Mouse (Mus musculus) MEL (cell line): ENCODE results near the gene Rps15a. TPM values are rescaled to one million over a fixed set of nuclear protein-coding genes. Genes with fewer than 3 reads are reported as not detected.

ENCODE experiments used
- DNase-seq: peaks from one replicate; pipeline ENCODE4 v3.0.0; 2011; ENCODE audit warnings: low read depth, low spot score
- H3K27ac ChIP-seq: 2 replicates; pipeline ENCODE4 v1.5.1; 2012; ENCODE audit warnings: low read depth, mild to moderate bottlenecking, control low read depth, low read length, moderate library complexity; ENCODE audit not compliant: control insufficient read depth
- H3K27me3 ChIP-seq, 2 experiments: fragments of 150-350 bp in 1 of 2; sonication (generic) in 1 of 2; 2 replicates each; pipeline ENCODE4 v1.6.1; 2012; ENCODE audit warnings: low read length in 2 of 2, mild to moderate bottlenecking in 2 of 2, improper control_type of control experiment in 1 of 2, moderate library complexity in 1 of 2; ENCODE audit not compliant: insufficient read depth in 2 of 2, control insufficient read depth in 1 of 2
- H3K36me3 ChIP-seq, 2 experiments: 2 replicates each; pipeline ENCODE4 v1.6.1; 2012 to 2014; ENCODE audit warnings: low read length in 2 of 2, improper control_type of control experiment in 1 of 2, inconsistent platforms in 1 of 2, mild to moderate bottlenecking in 1 of 2; ENCODE audit not compliant: insufficient read depth in 2 of 2, control insufficient read depth in 1 of 2
- H3K4me1 ChIP-seq, 2 experiments: fragments of 150-350 bp in 1 of 2; sonication (generic) in 1 of 2; 2 replicates each; pipeline ENCODE4 v1.6.1; 2012; ENCODE audit warnings: low read length in 2 of 2, improper control_type of control experiment in 1 of 2, mild to moderate bottlenecking in 1 of 2; ENCODE audit not compliant: insufficient read depth in 2 of 2, control insufficient read depth in 1 of 2
- H3K4me3 ChIP-seq, 2 experiments: fragments of 150-350 bp in 1 of 2; sonication (generic) in 1 of 2; 2 replicates each; pipeline ENCODE4 v1.5.1; 2012; ENCODE audit warnings: low read depth in 2 of 2, low read length in 2 of 2, mild to moderate bottlenecking in 2 of 2, moderate library complexity in 2 of 2, control low read depth in 1 of 2, improper control_type of control experiment in 1 of 2; ENCODE audit not compliant: control insufficient read depth in 1 of 2, insufficient read depth in 1 of 2
- H3K79me2 ChIP-seq: 2 replicates; pipeline ENCODE4 v1.6.1; 2012; ENCODE audit warnings: mild to moderate bottlenecking, low read length, moderate library complexity; ENCODE audit not compliant: control insufficient read depth, poor library complexity, insufficient read depth
- H3K9ac ChIP-seq: 2 replicates; pipeline ENCODE4 v1.6.1; 2012; ENCODE audit warnings: low read depth, mild to moderate bottlenecking, control low read depth, low read length, moderate library complexity; ENCODE audit not compliant: control insufficient read depth, poor library complexity, severe bottlenecking
- H3K9me3 ChIP-seq: fragments of 150-350 bp; sonication (generic); replicated peaks from 2 replicates; pipeline ENCODE4 v1.6.1; 2012; ENCODE audit warnings: mild to moderate bottlenecking, low read length, improper control_type of control experiment, moderate library complexity; ENCODE audit not compliant: insufficient read depth
- BHLHE40 ChIP-seq: IDR thresholded peaks from 2 replicates; pipeline ENCODE4 v1.6.1; 2012; ENCODE audit warnings: low read depth, mild to moderate bottlenecking, inconsistent platforms, low read length, improper control_type of control experiment, borderline replicate concordance
- CTCF ChIP-seq, 3 experiments: IDR thresholded peaks in 2 of 3; conservative IDR thresholded peaks in 1 of 3; 2 replicates each; pipeline ENCODE4 v1.5.1; 2011 to 2012; ENCODE audit warnings: low read length in 3 of 3, low read depth in 2 of 3, mild to moderate bottlenecking in 2 of 3, improper control_type of control experiment in 1 of 3, inconsistent platforms in 1 of 3, mixed read lengths in 1 of 3, moderate library complexity in 1 of 3; ENCODE audit not compliant: control insufficient read depth in 1 of 3, insufficient read depth in 1 of 3, poor library complexity in 1 of 3, severe bottlenecking in 1 of 3
- E2F4 ChIP-seq: IDR thresholded peaks from 2 replicates; pipeline ENCODE4 v1.6.1; 2011; ENCODE audit warnings: low read depth, low read length, improper control_type of control experiment, borderline replicate concordance
- ELF1 ChIP-seq: IDR thresholded peaks from 2 replicates; pipeline ENCODE4 v1.6.1; 2014; ENCODE audit warnings: low read depth, mild to moderate bottlenecking, inconsistent platforms, low read length, improper control_type of control experiment, moderate library complexity
- MAX ChIP-seq: IDR thresholded peaks from 2 replicates; pipeline ENCODE4 v1.6.1; 2011; ENCODE audit warnings: low read length, improper control_type of control experiment
- MAZ ChIP-seq: IDR thresholded peaks from 2 replicates; pipeline ENCODE4 v1.6.1; 2012; ENCODE audit warnings: low read depth, mild to moderate bottlenecking, inconsistent platforms, low read length, improper control_type of control experiment
- MYB ChIP-seq: IDR thresholded peaks from 2 replicates; pipeline ENCODE4 v1.6.1; 2011; ENCODE audit warnings: mild to moderate bottlenecking, low read depth, low read length, improper control_type of control experiment
- POLR2A ChIP-seq, 2 experiments: IDR thresholded peaks; 2 replicates each; pipeline ENCODE4 v1.6.1; 2011 to 2012; ENCODE audit warnings: low read length in 2 of 2, mild to moderate bottlenecking in 2 of 2, control low read depth in 1 of 2, improper control_type of control experiment in 1 of 2, low read depth in 1 of 2, moderate library complexity in 1 of 2; ENCODE audit not compliant: control insufficient read depth in 1 of 2, insufficient read depth in 1 of 2, poor library complexity in 1 of 2
- POLR2AphosphoS2 ChIP-seq: IDR thresholded peaks from 2 replicates; pipeline ENCODE4 v1.6.1; 2011; ENCODE audit warnings: low read length, improper control_type of control experiment
- POLR2AphosphoS5 ChIP-seq: IDR thresholded peaks from 2 replicates; pipeline ENCODE4 v1.6.1; 2012; ENCODE audit warnings: low read depth, borderline replicate concordance, mild to moderate bottlenecking, inconsistent platforms, low read length, moderate library complexity, mixed read lengths
- RAD21 ChIP-seq: IDR thresholded peaks from 2 replicates; pipeline ENCODE4 v1.6.1; 2011; ENCODE audit warnings: mild to moderate bottlenecking, low read depth, low read length, improper control_type of control experiment
- SIN3A ChIP-seq: IDR thresholded peaks from 2 replicates; pipeline ENCODE4 v1.6.1; 2012; ENCODE audit warnings: low read length, improper control_type of control experiment, inconsistent platforms
- SMC3 ChIP-seq: IDR thresholded peaks from 2 replicates; pipeline ENCODE4 v1.6.1; 2011; ENCODE audit warnings: low read depth, low read length, improper control_type of control experiment
- TBP ChIP-seq: IDR thresholded peaks from 2 replicates; pipeline ENCODE4 v1.8.0; 2011; ENCODE audit warnings: low read depth, low read length, improper control_type of control experiment
- TCF12 ChIP-seq: IDR thresholded peaks from 2 replicates; pipeline ENCODE4 v1.6.1; 2014; ENCODE audit warnings: low read depth, mild to moderate bottlenecking, inconsistent platforms, low read length, improper control_type of control experiment, moderate library complexity
- USF1 ChIP-seq: IDR thresholded peaks from 2 replicates; pipeline ENCODE4 v1.6.1; 2014; ENCODE audit warnings: low read depth, mild to moderate bottlenecking, inconsistent platforms, low read length, improper control_type of control experiment, moderate library complexity
- USF2 ChIP-seq, 2 experiments: IDR thresholded peaks; 2 replicates each; pipeline ENCODE4 v1.6.1; 2011 to 2012; ENCODE audit warnings: improper control_type of control experiment in 2 of 2, low read length in 2 of 2, borderline replicate concordance in 1 of 2, inconsistent platforms in 1 of 2, low read depth in 1 of 2, mild to moderate bottlenecking in 1 of 2; ENCODE audit not compliant: insufficient read depth in 1 of 2
- ZC3H11A ChIP-seq: IDR thresholded peaks from 2 replicates; pipeline ENCODE4 v1.6.1; 2012; ENCODE audit warnings: low read depth, mild to moderate bottlenecking, inconsistent platforms, low read length, improper control_type of control experiment
- ZKSCAN1 ChIP-seq: IDR thresholded peaks from 2 replicates; pipeline ENCODE4 v1.6.1; 2012; ENCODE audit warnings: low read depth, mild to moderate bottlenecking, inconsistent platforms, low read length, improper control_type of control experiment, moderate library complexity
- ZMIZ1 ChIP-seq: IDR thresholded peaks from 2 replicates; pipeline ENCODE4 v1.6.1; 2012; ENCODE audit warnings: low read depth, mild to moderate bottlenecking, inconsistent platforms, low read length, improper control_type of control experiment, moderate library complexity
- ZNF384 ChIP-seq: IDR thresholded peaks from 2 replicates; pipeline ENCODE4 v1.6.1; 2012; ENCODE audit warnings: low read depth, mild to moderate bottlenecking, inconsistent platforms, low read length, improper control_type of control experiment
- polyA plus RNA-seq, 2 experiments: library from polyadenylated mRNA; stranded (reverse) in 1 of 2; unstranded in 1 of 2; fragments of >175 nt in 1 of 2; fragments of >200 nt in 1 of 2; gene quantifications; 2 replicates each; pipeline versions ENCODE4 v1.2.1 to v1.2.4; 2012; ENCODE audit warnings: low replicate concordance in 2 of 2, low read depth in 1 of 2; ENCODE audit not compliant: insufficient read length in 2 of 2, insufficient read depth in 1 of 2, missing spikeins in 1 of 2
- total RNA-seq: library from RNA; depleted of rRNA; stranded (reverse); fragments of 300-350 nt; gene quantifications from 2 replicates; pipeline ENCODE4 v1.2.3, GENCODE M21; 2012

The Rps15a gene
- total and polyA plus RNA-seq, 3 experiments: 589 to 2,420 TPM; not detected in 1

DNA sequence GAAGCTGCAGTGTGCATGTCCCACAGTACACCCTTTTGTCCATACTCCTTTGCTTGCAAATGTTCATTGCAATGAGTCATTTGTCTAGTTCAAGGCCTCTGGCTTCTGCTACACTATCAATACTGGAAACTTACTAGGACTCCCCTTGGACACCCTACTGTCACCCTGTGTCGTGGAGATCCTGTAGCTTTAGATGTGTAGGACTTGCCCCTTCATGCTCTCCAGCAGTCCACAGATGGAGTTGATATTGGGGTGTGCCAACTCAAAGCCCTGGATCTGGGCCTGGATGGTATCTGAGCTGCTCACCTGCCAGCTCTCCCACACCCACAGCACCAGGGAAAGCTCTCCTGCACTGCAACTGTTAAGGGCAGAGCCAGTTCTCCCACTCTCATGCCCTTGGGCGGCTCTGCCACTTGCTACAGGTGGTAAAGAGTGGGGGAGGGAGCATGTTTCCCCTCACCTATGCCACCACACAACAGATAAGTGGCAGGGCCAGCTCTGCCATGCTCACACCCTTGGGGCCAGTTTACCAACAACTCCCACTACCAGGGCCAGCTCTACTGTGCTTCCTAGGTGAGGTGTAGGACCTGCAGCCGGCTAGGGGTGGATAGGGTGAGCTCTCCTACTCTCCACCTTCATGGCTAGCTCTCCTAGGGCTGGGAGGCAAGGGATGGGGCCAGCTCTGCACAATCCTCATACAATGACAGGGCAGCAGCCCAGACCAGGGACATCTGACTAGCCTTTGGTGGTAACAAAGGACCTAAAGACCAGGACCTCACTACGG lies 13.1 kb downstream of the Rps15a start:
- peaks cover 2 to 33% of the 10 kb centered on the region in 2 experiments; a peak in 3 of 4 replicates for H3K36me3 ChIP-seq
- DNase-seq: peak; percentile 54
- no peak overlapping the region for H3K4me3 ChIP-seq
- H3K79me2 ChIP-seq: peaks cover 2% of the 10 kb centered on the region; the same call in 1 of the 2 replicates
- peak in 1 of 2 experiments; percentile 26; a peak in 1 of 4 replicates for TF ChIP-seq POLR2A (IDR thresholded peaks at IDR 0.05; ENCODE audit: control insufficient read depth in 1 of 2, insufficient read depth in 1 of 2, low read depth in 1 of 2, low read length in 2 of 2, poor library complexity in 1 of 2)
- TF ChIP-seq MAZ: no peak
- TF ChIP-seq CTCF (IDR thresholded peaks at IDR 0.05 in 2 of 3, conservative IDR thresholded peaks at IDR 0.05 in 1 of 3; ENCODE audit: control insufficient read depth in 1 of 3, insufficient read depth in 1 of 3, low read depth in 2 of 3, low read length in 3 of 3, poor library complexity in 1 of 3, severe bottlenecking in 1 of 3): no peak
- peak; percentile 44; the same call in 1 of the 2 replicates for TF ChIP-seq POLR2AphosphoS5
- no peak for TF ChIP-seq ZKSCAN1
- no peak for TF ChIP-seq MAX
- peak; percentile 28; the same call in 1 of the 2 replicates for TF ChIP-seq POLR2AphosphoS2
- TF ChIP-seq BHLHE40: no peak
- TF ChIP-seq TBP: no peak
- no peak overlapping the region for H3K9ac ChIP-seq
- H3K4me1 ChIP-seq: peaks cover 0 to 20% of the 10 kb centered on the region in 2 experiments; a peak in 2 of 4 replicates
- no peaks in the 10 kb centered on the region; a peak in 1 of 4 replicates for H3K27me3 ChIP-seq
- peak overlapping the region; percentile 13; the same call in 1 of the 2 replicates for H3K27ac ChIP-seq
- no peaks in the 10 kb centered on the region for H3K9me3 ChIP-seq

DNA sequence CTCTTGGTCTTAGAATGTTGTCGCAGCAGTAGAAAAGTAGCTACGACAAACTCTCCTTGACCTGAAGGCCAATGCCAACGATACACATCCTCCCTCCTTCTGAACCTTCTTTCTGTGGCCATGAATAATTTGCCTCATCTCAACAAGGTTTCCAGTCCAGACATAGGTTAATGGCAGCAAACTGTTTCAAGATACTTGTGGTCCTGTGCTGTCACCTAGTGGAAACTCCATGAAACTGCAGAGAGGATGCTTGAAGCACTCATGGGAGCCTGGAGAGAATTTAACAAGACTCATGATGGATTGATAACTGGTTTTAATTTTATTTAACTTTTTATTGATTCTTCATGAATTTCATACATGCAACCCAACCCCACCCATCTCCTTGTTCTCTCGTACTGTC lies 13.8 kb downstream of the Rps15a start:
- DNase-seq: peak; percentile 86
- H3K9ac ChIP-seq: no peak overlapping the region
- no peaks in the 10 kb centered on the region for H3K9me3 ChIP-seq
- H3K27ac ChIP-seq: no peak overlapping the region
- H3K36me3 ChIP-seq: peaks cover 2 to 27% of the 10 kb centered on the region in 2 experiments; a peak in 3 of 4 replicates
- no peaks in the 10 kb centered on the region; a peak in 1 of 4 replicates for H3K27me3 ChIP-seq
- H3K4me1 ChIP-seq: peaks cover 0 to 18% of the 10 kb centered on the region in 2 experiments; a peak in 2 of 4 replicates
- TF ChIP-seq SMC3 (peak; percentile 79), TCF12 (no peak), ZC3H11A (peak; percentile 75), BHLHE40 (no peak), USF2 (IDR thresholded peaks at IDR 0.05; ENCODE audit: borderline replicate concordance in 1 of 2, insufficient read depth in 1 of 2, low read depth in 1 of 2, low read length in 2 of 2) (no peak), ELF1 (no peak), CTCF (IDR thresholded peaks at IDR 0.05 in 2 of 3, conservative IDR thresholded peaks at IDR 0.05 in 1 of 3; ENCODE audit: control insufficient read depth in 1 of 3, insufficient read depth in 1 of 3, low read depth in 2 of 3, low read length in 3 of 3, poor library complexity in 1 of 3, severe bottlenecking in 1 of 3) (peak; percentile 57 to 95 (median 81)), RAD21 (peak; percentile 88), MYB (no peak), USF1 (no peak), ZKSCAN1 (no peak), SIN3A (peak; percentile 22; the same call in 1 of the 2 replicates), ZMIZ1 (no peak), E2F4 (no peak), ZNF384 (no peak)
- no peak overlapping the region for H3K4me3 ChIP-seq
- no peaks in the 10 kb centered on the region for H3K79me2 ChIP-seq
